Mouse (Mus musculus) spleen, adult 12 weeks (tissue): ENCODE results near the gene H2-T24.
"Not testable (repeated sequence)": the region's sequence is repeated elsewhere in the genome, so short reads cannot be mapped to it uniquely, and the experiment has no call there.

ENCODE experiments used
- DNase-seq: peaks from one replicate; pipeline ENCODE4 v3.0.0; 2022; ENCODE audit warnings: low spot score

The H2-T24 gene

GRCm38 (mm10) chr17:36023710-36024654 lies 3.6 kb upstream of the H2-T24 start:
- no peak for DNase-seq

- no peak for DNase-seq
These were observed 2.6 kb upstream of the H2-T24 start for GRCm38 (mm10) chr17:36022922-36023321.

GRCm38 (mm10) chr17:36022098-36022497 lies 1.7 kb upstream of the H2-T24 start:
- DNase-seq = no peak

GRCm38 (mm10) chr17:36021309-36021708 lies 949 bp upstream of the H2-T24 start:
- no peak for DNase-seq

- DNase-seq = no peak
These were observed 841 bp downstream of the H2-T24 start for GRCm38 (mm10) chr17:36019519-36019918.

- DNase-seq = no peak
These were observed 1.4 kb downstream of the H2-T24 start for GRCm38 (mm10) chr17:36018979-36019378.

- DNase-seq = no peak
These were observed 3.3 kb downstream of the H2-T24 start for GRCm38 (mm10) chr17:36017046-36017445.

GRCm38 (mm10) chr17:36014977-36015376 lies 5.4 kb downstream of the H2-T24 start:
- DNase-seq = no peak

- DNase-seq = not testable (repeated sequence)
These were observed 16.0 kb downstream of the H2-T24 start for GRCm38 (mm10) chr17:36004409-36004808.

- no peak for DNase-seq
These were observed 17.0 kb downstream of the H2-T24 start for GRCm38 (mm10) chr17:36003331-36003730.

GRCm38 (mm10) chr17:36001966-36002365 lies 18.4 kb downstream of the H2-T24 start:
- peak; percentile 61 for DNase-seq

GRCm38 (mm10) chr17:36001121-36001897 lies 19.1 kb downstream of the H2-T24 start:
- peak; percentile 46 for DNase-seq

GRCm38 (mm10) chr17:36000349-36000748 lies 20.0 kb downstream of the H2-T24 start:
- DNase-seq = no peak

- DNase-seq = peak; percentile 55
These were observed 21.0 kb downstream of the H2-T24 start for GRCm38 (mm10) chr17:35999356-35999755.

- DNase-seq = no peak
These were observed 21.6 kb downstream of the H2-T24 start for GRCm38 (mm10) chr17:35998545-35999305.

- peak; percentile 46 for DNase-seq
These were observed 22.4 kb downstream of the H2-T24 start for GRCm38 (mm10) chr17:35997713-35998510.

- DNase-seq = peak; percentile 95
These were observed 23.4 kb downstream of the H2-T24 start for GRCm38 (mm10) chr17:35996949-35997348.

- no peak for DNase-seq
These were observed 25.5 kb downstream of the H2-T24 start for GRCm38 (mm10) chr17:35994879-35995240.

- peak; percentile 75 for DNase-seq
These were observed 26.0 kb downstream of the H2-T24 start for GRCm38 (mm10) chr17:35994175-35994878.

GRCm38 (mm10) chr17:35993675-35994074 lies 26.7 kb downstream of the H2-T24 start:
- peak; percentile 81 for DNase-seq

- DNase-seq = no peak
These were observed 28.6 kb downstream of the H2-T24 start for GRCm38 (mm10) chr17:35991781-35992180.
